Mouse (Mus musculus) brain, embryonic 14.5 days (tissue): ENCODE measurements at regions not wholly inside any gene's neighbourhood (a gene's known extent, or its start where the extent isn't known, plus 50 kb on each side); places are given as distances from the start of the nearest gene placed in this dataset.

Experiments
- CTCF ChIP-seq: fragments of 200-500 bp; IDR thresholded peaks from 2 replicates; pipeline ENCODE4 v1.5.1; 2012; ENCODE audit warnings: inconsistent platforms, mild to moderate bottlenecking, moderate library complexity, borderline replicate concordance; ENCODE audit not compliant: insufficient read depth, insufficient read length; ENCODE audit errors: extremely low read depth
- POLR2A ChIP-seq: fragments of 200-500 bp; IDR thresholded peaks from 2 replicates; pipeline ENCODE4 v1.6.1; 2012; ENCODE audit warnings: mild to moderate bottlenecking, inconsistent platforms, borderline replicate concordance; ENCODE audit not compliant: poor library complexity, insufficient read depth, insufficient read length, severe bottlenecking; ENCODE audit errors: extremely low read depth

- TF ChIP-seq POLR2A (no peak), CTCF (no peak)
Observed at GRCm38 (mm10) chr10:7328262-7328661, 116.2 kb upstream of the Cnksr3 start.
